ENCODE assay signal across 25 mouse cellular contexts in genomic region chr2:131902423-131902822, GRCm38 (mm10). TPM values are rescaled to one million over a fixed set of nuclear protein-coding genes. Genes with fewer than 3 reads are reported as not detected.
DNase-seq lines count a peak whose midpoint lies in the region; ATAC-seq and TF ChIP-seq lines count a peak whose summit lies in the region.
"Had no signal": no experiment of that assay in that cellular context is flagged by ENCODE, and none has a peak within 500 bp of the region (broad histone marks: within the 10 kb centered on the region; RNA-seq: fewer than 3 reads in every experiment).

No protein-coding gene starts in this region.

- intact Hi-C loops in gastrocnemius, adult 2 months (cut with DNase I) = no loop called here
- intact Hi-C loops in left cerebral cortex, postnatal 14 days (cut with DNase I) = no loop called here

- H3K4me3 ChIP-seq in gastrocnemius, adult 2 months = no peak overlapping the region
- H3K4me3 ChIP-seq in heart, embryonic 16.5 days (ENCODE audit: low read length) = no peak overlapping the region
- H3K4me3 ChIP-seq in stomach, embryonic 14.5 days (ENCODE audit: low read depth, low read length) = no peak overlapping the region
- H3K4me3 ChIP-seq: embryonic facial prominence, embryonic 10.5 days; erythroblast, embryonic 14.5 days; forebrain, embryonic 15.5 days; midbrain, embryonic 12.5 days had no signal

- H3K27me3 ChIP-seq in heart, embryonic 16.5 days (ENCODE audit: control insufficient read depth, insufficient read depth, low read length) = no peaks in the 10 kb centered on the region
- H3K27me3 ChIP-seq in stomach, embryonic 14.5 days (ENCODE audit: control insufficient read depth, insufficient read depth, low read length) = no peaks in the 10 kb centered on the region
- H3K27me3 ChIP-seq: CH12.LX; forebrain, embryonic 15.5 days; midbrain, embryonic 12.5 days had no signal

- no peak for DNase-seq in gastrocnemius, adult 2 months
- DNase-seq in gastrocnemius, postnatal 4 days (ENCODE audit: low spot score in 2 of 2) = no peak
- DNase-seq in heart, adult 8-10 months (ENCODE audit: low spot score) = no peak
- DNase-seq in 3T3-L1 (ENCODE audit: low read depth, low spot score) = peak; percentile 66
- DNase-seq in left cerebral cortex, postnatal 14 days (ENCODE audit: low spot score in 2 of 2) = no peak
- DNase-seq in adrenal gland, adult 8-10 months = no peak
- DNase-seq: cerebellum, adult 2 months; kidney, adult 9 months; liver, postnatal 0 days; thymus, adult 2 months had no signal

- no peak for ATAC-seq in heart, embryonic 16.5 days (replicated peaks; ENCODE audit: extremely low read depth, insufficient read depth, low FRiP score)
- ATAC-seq in stomach, embryonic 14.5 days (ENCODE audit: insufficient number of reproducible peaks, insufficient read depth, low FRiP score, low read depth) = peak; percentile 42; the same call in 1 of the 2 replicates
- ATAC-seq: forebrain, embryonic 15.5 days; hindbrain, embryonic 16.5 days; liver, postnatal 0 days had no signal

- peak overlapping the region; percentile 88 for H3K27ac ChIP-seq in gastrocnemius, adult 2 months
- H3K27ac ChIP-seq in heart, embryonic 16.5 days (ENCODE audit: low read length) = peak overlapping the region; percentile 58
- H3K27ac ChIP-seq in stomach, embryonic 14.5 days (ENCODE audit: low read length) = no peak overlapping the region; the same call in 1 of the 2 replicates
- H3K27ac ChIP-seq: embryonic facial prominence, embryonic 10.5 days; forebrain, embryonic 15.5 days; macrophage; midbrain, embryonic 12.5 days had no signal

- 20% methylated on average over 2 of the region's 3 CpGs for WGBS in heart, embryonic 16.5 days
- 18% methylated on average over 3 of the region's 3 CpGs for WGBS in stomach, embryonic 14.5 days

- peaks cover 21% of the 10 kb centered on the region for H3K4me1 ChIP-seq in heart, embryonic 16.5 days (ENCODE audit: control insufficient read depth, insufficient read depth, low read length)
- H3K4me1 ChIP-seq in stomach, embryonic 14.5 days (ENCODE audit: control insufficient read depth, insufficient read depth, low read length) = no peaks in the 10 kb centered on the region; the same call in 1 of the 2 replicates
- H3K4me1 ChIP-seq: forebrain, embryonic 15.5 days; midbrain, embryonic 12.5 days had no signal

- TF ChIP-seq CTCF in gastrocnemius, adult 2 months (IDR thresholded peaks at IDR 0.05) = no peak

- no peaks in the 10 kb centered on the region for H3K36me3 ChIP-seq in heart, embryonic 16.5 days (ENCODE audit: control insufficient read depth, insufficient read depth)
- no peaks in the 10 kb centered on the region for H3K36me3 ChIP-seq in stomach, embryonic 14.5 days (ENCODE audit: control insufficient read depth, insufficient read depth, low read length)
- H3K36me3 ChIP-seq: embryonic facial prominence, embryonic 10.5 days; forebrain, embryonic 15.5 days; midbrain, embryonic 12.5 days had no signal

- no peak overlapping the region for H3K9ac ChIP-seq in heart, embryonic 16.5 days (ENCODE audit: low read length)
- no peak overlapping the region for H3K9ac ChIP-seq in stomach, embryonic 14.5 days (replicated peaks; ENCODE audit: low read depth, low read length)
- H3K9ac ChIP-seq: forebrain, embryonic 15.5 days; liver, postnatal 0 days; midbrain, embryonic 12.5 days had no signal

- no peak overlapping the region for H3K4me2 ChIP-seq in heart, embryonic 16.5 days (ENCODE audit: low read depth, low read length)
- H3K4me2 ChIP-seq in stomach, embryonic 14.5 days (replicated peaks; ENCODE audit: low read depth, low read length) = no peak overlapping the region
- H3K4me2 ChIP-seq: forebrain, embryonic 15.5 days; midbrain, embryonic 12.5 days had no signal

- no peaks in the 10 kb centered on the region for H3K9me3 ChIP-seq in heart, embryonic 16.5 days (replicated peaks; ENCODE audit: control insufficient read depth, low read length)
- no peaks in the 10 kb centered on the region for H3K9me3 ChIP-seq in stomach, embryonic 14.5 days (ENCODE audit: control insufficient read depth, low read depth, low read length)
- H3K9me3 ChIP-seq: embryonic facial prominence, embryonic 10.5 days; forebrain, embryonic 15.5 days; midbrain, embryonic 12.5 days had no signal

RNA-seq across cellular contexts. Expression of gene Prnp, which starts 7.3 kb away (rescaled TPM):
- total RNA-seq in gastrocnemius, adult 2 months (2021) = 10 to 100 TPM; 79.9 to 89.5 TPM
- 10 to 100 TPM; 66.2 to 67.2 TPM for total RNA-seq in gastrocnemius, postnatal 4 days (2021)
- polyA plus RNA-seq in heart, embryonic 16.5 days (2015; fragmentation: Nextera tagmentation; extraction: Ambion mirVana) = 112 and 115 TPM in 2 replicates
- 100 to 1,000 TPM; 135 to 164 (median 149) TPM for total RNA-seq in heart, adult 8-10 months (2022)
- polyA plus RNA-seq in stomach, embryonic 14.5 days (2014; fragmentation: Nextera tagmentation; extraction: Ambion mirVana) = 65.5 and 70.1 TPM in 2 replicates
- 100 to 1,000 TPM; 536 to 553 TPM for total RNA-seq in left cerebral cortex, postnatal 14 days (2021)
- total RNA-seq in adrenal gland, adult 8-10 months (2022) = 100 to 1,000 TPM in 3 of 4 experiments, 10 to 100 TPM in 1; 98.3 to 196 (median 146) TPM

RNA-seq across cellular contexts. Expression of gene Prn, which starts 7.3 kb away (rescaled TPM):
- under 1 TPM in 1 of 2 experiments, not detected in 1; 0.11 TPM for total RNA-seq in gastrocnemius, adult 2 months (2021)
- total RNA-seq in gastrocnemius, postnatal 4 days (2021) = not detected
- polyA plus RNA-seq in heart, embryonic 16.5 days (2015; fragmentation: Nextera tagmentation; extraction: Ambion mirVana) = not detected in 2 replicates
- under 1 TPM in 3 of 4 experiments, not detected in 1; 0.20 to 0.69 (median 0.38) TPM for total RNA-seq in heart, adult 8-10 months (2022)
- not detected in 2 replicates for polyA plus RNA-seq in stomach, embryonic 14.5 days (2014; fragmentation: Nextera tagmentation; extraction: Ambion mirVana)
- 1 to 10 TPM in 1 of 2 experiments, not detected in 1; 1.1 TPM for total RNA-seq in left cerebral cortex, postnatal 14 days (2021)
- total RNA-seq in adrenal gland, adult 8-10 months (2022) = not detected
- total RNA-seq: adrenal gland, adult 2 months; CH12.LX; granulocyte monocyte progenitor cell, adult 5-6 weeks; layer of hippocampus, postnatal 14 days; neutrophil, adult 5-6 weeks had no signal
- polyA plus RNA-seq: adrenal gland, adult 2 months; cerebellum, adult 2 months; embryonic facial prominence, embryonic 10.5 days; erythroblast, embryonic 14.5 days; hindbrain, embryonic 16.5 days; large intestine, adult 2 months; liver, postnatal 0 days; macrophage; midbrain, embryonic 12.5 days; thymus, adult 2 months; urinary bladder, adult 2 months had no signal

RNA-seq across cellular contexts. Expression of gene Erv3, which starts 42.9 kb away (rescaled TPM):
- total RNA-seq in gastrocnemius, adult 2 months (2021) = not detected
- total RNA-seq in gastrocnemius, postnatal 4 days (2021) = under 1 TPM; 0.07 to 0.08 TPM
- polyA plus RNA-seq in heart, embryonic 16.5 days (2015; fragmentation: Nextera tagmentation; extraction: Ambion mirVana) = not detected in 2 replicates
- total RNA-seq in heart, adult 8-10 months (2022) = not detected
- polyA plus RNA-seq in stomach, embryonic 14.5 days (2014; fragmentation: Nextera tagmentation; extraction: Ambion mirVana) = not detected in 2 replicates
- total RNA-seq in left cerebral cortex, postnatal 14 days (2021) = under 1 TPM; 0.13 TPM
- not detected for total RNA-seq in adrenal gland, adult 8-10 months (2022)
- total RNA-seq: adrenal gland, adult 2 months; CH12.LX; granulocyte monocyte progenitor cell, adult 5-6 weeks; neutrophil, adult 5-6 weeks had no signal
- polyA plus RNA-seq: adrenal gland, adult 2 months; embryonic facial prominence, embryonic 10.5 days; erythroblast, embryonic 14.5 days; forebrain, embryonic 15.5 days; hindbrain, embryonic 16.5 days; large intestine, adult 2 months; liver, postnatal 0 days; macrophage; midbrain, embryonic 12.5 days had no signal

RNA-seq across cellular contexts. Expression of gene Prnd, which starts 48.2 kb away (rescaled TPM):
- total RNA-seq in gastrocnemius, adult 2 months (2021) = under 1 TPM; 0.08 to 0.15 TPM
- total RNA-seq in gastrocnemius, postnatal 4 days (2021) = 10 to 100 TPM; 68.5 to 70.9 TPM
- 22.7 and 25.2 TPM in 2 replicates for polyA plus RNA-seq in heart, embryonic 16.5 days (2015; fragmentation: Nextera tagmentation; extraction: Ambion mirVana)
- 1 to 10 TPM in 2 of 4 experiments, under 1 TPM in 2; 0.22 to 1.8 (median 1.2) TPM for total RNA-seq in heart, adult 8-10 months (2022)
- 49.9 and 50.9 TPM in 2 replicates for polyA plus RNA-seq in stomach, embryonic 14.5 days (2014; fragmentation: Nextera tagmentation; extraction: Ambion mirVana)
- 1 to 10 TPM; 2.4 to 2.7 TPM for total RNA-seq in left cerebral cortex, postnatal 14 days (2021)
- 1 to 10 TPM in 1 of 4 experiments, under 1 TPM in 3; 0.29 to 1.1 (median 0.62) TPM for total RNA-seq in adrenal gland, adult 8-10 months (2022)
- total RNA-seq: adrenal gland, adult 2 months; granulocyte monocyte progenitor cell, adult 5-6 weeks had no signal
- polyA plus RNA-seq: erythroblast, embryonic 14.5 days; macrophage had no signal
